Mouse (Mus musculus) CH12.LX (cell line): ENCODE results near the gene Acsl5. TPM values are rescaled to one million over a fixed set of nuclear protein-coding genes. Genes with fewer than 3 reads are reported as not detected.

Source experiments
- DNase-seq: peaks from one replicate; pipeline ENCODE4 v3.0.0-alpha.2; 2013; ENCODE audit errors: extremely low read depth
- H3K27ac ChIP-seq: 2 replicates; pipeline ENCODE4 v1.5.1; 2012; ENCODE audit warnings: low read depth, mild to moderate bottlenecking, control low read depth, moderate library complexity; ENCODE audit not compliant: insufficient read depth
- H3K27me3 ChIP-seq: replicated peaks from 2 replicates; pipeline ENCODE3; 2012; ENCODE audit warnings: inconsistent platforms
- H3K36me3 ChIP-seq, 2 experiments: replicated peaks in 1 of 2; 2 replicates each; pipeline versions ENCODE3 to v1.6.1; 2012; ENCODE audit warnings: inconsistent platforms in 1 of 2, low read length in 1 of 2, mild to moderate bottlenecking in 1 of 2, mixed read lengths in 1 of 2, moderate library complexity in 1 of 2; ENCODE audit not compliant: control insufficient read depth in 1 of 2, insufficient read depth in 1 of 2
- H3K4me1 ChIP-seq, 2 experiments: 2 replicates each; pipeline ENCODE4 v1.6.1; 2012; ENCODE audit warnings: inconsistent platforms in 1 of 2, moderate library complexity in 1 of 2; ENCODE audit not compliant: insufficient read depth in 2 of 2, control insufficient read depth in 1 of 2
- H3K4me2 ChIP-seq: 2 replicates; pipeline ENCODE4 v1.6.1; 2012; ENCODE audit warnings: low read depth, mild to moderate bottlenecking, control low read depth; ENCODE audit not compliant: poor library complexity, insufficient read depth, severe bottlenecking
- H3K4me3 ChIP-seq, 3 experiments: fragments of 150-350 bp in 1 of 3; sonication (generic) in 1 of 3; replicated peaks in 1 of 3; 2 replicates each; pipeline versions ENCODE3 to v1.5.1; 2011 to 2012; ENCODE audit warnings: low read depth in 2 of 3, low read length in 2 of 3, mild to moderate bottlenecking in 2 of 3, moderate library complexity in 2 of 3, control low read depth in 1 of 3, improper control_type of control experiment in 1 of 3, inconsistent platforms in 1 of 3, mixed read lengths in 1 of 3; ENCODE audit not compliant: poor library complexity in 1 of 3
- H3K79me2 ChIP-seq: replicated peaks from 2 replicates; pipeline ENCODE4 v1.6.1; 2012; ENCODE audit warnings: mild to moderate bottlenecking, moderate library complexity; ENCODE audit not compliant: control insufficient read depth, poor library complexity, insufficient read depth, severe bottlenecking; ENCODE audit errors: extremely low read depth
- H3K9ac ChIP-seq: 2 replicates; pipeline ENCODE4 v1.6.1; 2012; ENCODE audit warnings: low read depth, mild to moderate bottlenecking, control low read depth, moderate library complexity; ENCODE audit not compliant: insufficient read depth
- H3K9me3 ChIP-seq: replicated peaks from 2 replicates; pipeline ENCODE3; 2012; ENCODE audit warnings: low read length, inconsistent platforms, mixed read lengths
- CTCF ChIP-seq, 2 experiments: IDR thresholded peaks in 1 of 2; conservative IDR thresholded peaks in 1 of 2; 2 replicates each; pipeline ENCODE4 v1.5.1; 2011 to 2012; ENCODE audit warnings: low read depth in 2 of 2, low read length in 2 of 2, improper control_type of control experiment in 1 of 2, inconsistent platforms in 1 of 2, mild to moderate bottlenecking in 1 of 2, moderate library complexity in 1 of 2
- E2F4 ChIP-seq: IDR thresholded peaks from 2 replicates; pipeline ENCODE4 v1.6.1; 2011; ENCODE audit warnings: low read depth, low read length, improper control_type of control experiment; ENCODE audit not compliant: insufficient replicate concordance
- GABPA ChIP-seq: IDR thresholded peaks from 2 replicates; pipeline ENCODE4 v1.6.1; 2012; ENCODE audit warnings: low read depth, low read length, improper control_type of control experiment, inconsistent platforms; ENCODE audit not compliant: insufficient replicate concordance
- MAX ChIP-seq: IDR thresholded peaks from 2 replicates; pipeline ENCODE4 v1.6.1; 2011; ENCODE audit warnings: low read length, improper control_type of control experiment
- TBP ChIP-seq: conservative IDR thresholded peaks from 2 replicates; pipeline ENCODE4 v1.6.1; 2011; ENCODE audit warnings: low read depth, low read length, improper control_type of control experiment
- ZC3H11A ChIP-seq: IDR thresholded peaks from 2 replicates; pipeline ENCODE4 v1.6.1; 2012; ENCODE audit warnings: low read depth, mild to moderate bottlenecking, inconsistent platforms, low read length, improper control_type of control experiment
- ZKSCAN1 ChIP-seq: IDR thresholded peaks from 2 replicates; pipeline ENCODE4 v1.6.1; 2012; ENCODE audit warnings: low read depth, inconsistent platforms, low read length, improper control_type of control experiment, borderline replicate concordance
- dilution Hi-C: fragments of 300-500 bp; cut with MboI; formaldehyde crosslinking; loops from 2 replicates; pipeline ENCODE4 v1.14.3; 2020; ENCODE audit warnings: low sequenced_read_pairs; ENCODE audit not compliant: extremely low pct_unique_long_range_greater_than_20kb, extremely low pct_ligation_motif_present
- in situ Hi-C: fragments of 300-500 bp; cut with MboI; formaldehyde crosslinking; loops from 3 replicates; pipeline ENCODE4 v1.14.3; 2019; ENCODE audit warnings: low sequenced_read_pairs, low pct_ligation_motif_present, low pct_unique_long_range_greater_than_20kb, mixed read lengths
- polyA plus RNA-seq: library from polyadenylated mRNA; unstranded; fragments of >175 nt; gene quantifications from 2 replicates; pipeline ENCODE4 v1.2.1, GENCODE M21; 2012; ENCODE audit warnings: low read depth; ENCODE audit not compliant: insufficient read length
- total RNA-seq, 2 experiments: library from RNA; depleted of rRNA; stranded (reverse); fragments of 300-350 nt in 1 of 2; fragments of >200 nt in 1 of 2; gene quantifications; 2 replicates each; pipeline ENCODE4 v1.2.3; 2012 to 2014

Gene Acsl5
- total and polyA plus RNA-seq, 3 experiments, result 126 to 265 (median 196) TPM

DNA sequence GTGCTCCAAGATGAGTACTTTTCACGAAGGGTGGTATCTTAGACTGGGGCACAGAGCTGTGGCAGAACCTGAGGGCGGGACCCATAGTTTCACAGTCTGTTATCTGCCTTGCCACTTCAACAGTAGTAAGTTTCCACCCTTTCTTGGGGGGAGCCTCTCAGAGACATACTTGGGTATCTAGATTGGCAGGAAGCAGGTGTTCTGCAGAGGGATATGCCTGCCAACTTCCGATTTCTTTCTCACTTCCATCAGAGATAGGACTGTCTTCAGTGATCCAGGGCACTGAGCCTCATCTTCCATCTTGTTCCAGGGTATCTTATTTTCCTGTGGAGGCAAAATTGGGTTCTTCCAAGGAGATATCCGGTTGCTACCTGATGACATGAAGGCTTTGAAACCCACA lies 32.4 kb downstream of the Acsl5 start:
- H3K79me2 ChIP-seq, result no peaks in the 10 kb centered on the region
- H3K4me1 ChIP-seq, result peaks cover 0 to 3% of the 10 kb centered on the region in 2 experiments; a peak in 1 of 4 replicates
- no peak overlapping the region for H3K27ac ChIP-seq
- no peak for TF ChIP-seq GABPA
- TF ChIP-seq ZKSCAN1, result no peak
- H3K4me2 ChIP-seq, result no peak overlapping the region
- no peak overlapping the region for H3K4me3 ChIP-seq
- dilution Hi-C loops, result no loop called here
- no peaks in the 10 kb centered on the region for H3K27me3 ChIP-seq
- H3K9ac ChIP-seq, result no peak overlapping the region
- H3K36me3 ChIP-seq, result peaks cover 76 to 98% of the 10 kb centered on the region in 2 experiments
- DNase-seq, result no peak
- H3K9me3 ChIP-seq, result peaks cover 3% of the 10 kb centered on the region
- in situ Hi-C loops, result no loop called here

- H3K4me1 ChIP-seq, result peaks cover 6 to 14% of the 10 kb centered on the region in 2 experiments; a peak in 3 of 4 replicates
- dilution Hi-C loops, result no loop called here
Observed at GRCm38 (mm10) chr19:55286034-55286433, 34.3 kb downstream of the Acsl5 start.

DNA sequence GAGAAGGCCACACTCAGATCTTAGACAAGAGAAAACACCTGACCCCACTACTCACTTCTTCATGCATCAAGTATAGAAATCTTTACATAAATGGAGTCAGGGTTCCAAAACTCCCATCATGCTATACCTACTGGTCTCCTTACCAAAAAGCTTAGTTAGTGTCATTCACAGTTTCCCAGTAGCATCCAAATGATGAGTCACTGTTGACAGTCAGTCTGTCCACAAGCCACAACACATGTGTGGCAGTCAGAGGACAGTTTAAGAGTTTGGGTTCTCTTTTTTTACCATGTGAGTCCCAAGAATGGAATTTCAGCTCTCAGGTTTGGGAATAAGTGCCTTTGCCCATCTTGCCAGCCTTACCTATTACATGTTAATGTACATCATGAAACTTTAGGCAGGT lies 37.2 kb downstream of the Acsl5 start:
- Histone ChIP-seq H3K4me3 (no peak overlapping the region), H3K27me3 (no peaks in the 10 kb centered on the region), H3K4me1 (peaks cover 20 to 43% of the 10 kb centered on the region in 2 experiments), H3K9me3 (peaks cover 3% of the 10 kb centered on the region), H3K27ac (no peak overlapping the region), H3K36me3 (peaks cover 72 to 83% of the 10 kb centered on the region in 2 experiments), H3K79me2 (no peaks in the 10 kb centered on the region), H3K9ac (no peak overlapping the region)
- dilution Hi-C loops (no loop called here), in situ Hi-C loops (no loop called here)
- no peak for DNase-seq
- TF ChIP-seq TBP, result no peak
- no peak for TF ChIP-seq E2F4
- TF ChIP-seq CTCF (conservative IDR thresholded peaks at IDR 0.05 in 1 of 2, IDR thresholded peaks at IDR 0.05 in 1 of 2; ENCODE audit: low read depth in 2 of 2, low read length in 2 of 2), result no peak
- TF ChIP-seq GABPA, result no peak
- TF ChIP-seq, all 38 proteins: peak for 0
- H3K4me2 ChIP-seq, result no peak overlapping the region

More at GRCm38 (mm10) chr19:55286034-55286433, 34.3 kb downstream of the Acsl5 start:
- Histone ChIP-seq H3K9me3 (peaks cover 3% of the 10 kb centered on the region), H3K4me3 (no peak overlapping the region), H3K27me3 (no peaks in the 10 kb centered on the region), H3K9ac (no peak overlapping the region), H3K4me2 (no peak overlapping the region), H3K79me2 (no peaks in the 10 kb centered on the region), H3K36me3 (peaks cover 78 to 98% of the 10 kb centered on the region in 2 experiments), H3K27ac (no peak overlapping the region)
- TF ChIP-seq MAX, result no peak
- no peak for TF ChIP-seq ZKSCAN1
- TF ChIP-seq ZC3H11A, result no peak
- DNase-seq, result no peak
- in situ Hi-C loops, result no loop called here
